Mouse (Mus musculus) lung, postnatal 0 days (tissue): ENCODE measurements around the gene Mab21l1.

Experiments used
- CTCF ChIP-seq: IDR thresholded peaks from 2 replicates; pipeline ENCODE4 v1.5.1; 2016; ENCODE audit warnings: antibody characterized with exemption, mild to moderate bottlenecking
- EP300 ChIP-seq: IDR thresholded peaks from 2 replicates; pipeline ENCODE4 v1.6.1; 2016; ENCODE audit warnings: antibody characterized with exemption, mild to moderate bottlenecking, control low read depth

- TF ChIP-seq CTCF (no peak), EP300 (no peak)
Measured at GRCm38 (mm10) chr3:55742654-55743053, 39.7 kb upstream of the Mab21l1 start.
